Mouse (Mus musculus) kidney, embryonic 15.5 days (tissue): ENCODE results near the gene Sf3b4. TPM values are rescaled to one million over a fixed set of nuclear protein-coding genes. Genes with fewer than 3 reads are reported as not detected.

Experiments
- ATAC-seq: fragments of 200-750 bp; cut with Nextera tagmentation; replicated peaks from 2 replicates; pipeline ENCODE4 v1.8.0; 2017; ENCODE audit warnings: moderate TSS enrichment; ENCODE audit not compliant: low FRiP score
- H3K27ac ChIP-seq: fragments of 300-500 bp; sonication (generic); 2 replicates; pipeline ENCODE4 v1.5.1; 2015; ENCODE audit warnings: mild to moderate bottlenecking, inconsistent platforms
- H3K27me3 ChIP-seq: fragments of 300-500 bp; sonication (generic); 2 replicates; pipeline ENCODE4 v1.6.1; 2015; ENCODE audit warnings: inconsistent platforms
- H3K36me3 ChIP-seq: fragments of 300-500 bp; sonication (generic); 2 replicates; pipeline ENCODE4 v1.6.1; 2015; ENCODE audit warnings: inconsistent platforms
- H3K4me1 ChIP-seq: fragments of 300-500 bp; sonication (generic); 2 replicates; pipeline ENCODE4 v1.6.1; 2015; ENCODE audit warnings: inconsistent platforms
- H3K4me2 ChIP-seq: fragments of 300-500 bp; sonication (generic); 2 replicates; pipeline ENCODE4 v1.6.1; 2015; ENCODE audit warnings: moderate library complexity, mild to moderate bottlenecking, inconsistent platforms
- H3K4me3 ChIP-seq: fragments of 300-500 bp; sonication (generic); replicated peaks from 2 replicates; pipeline ENCODE4 v1.5.1; 2015; ENCODE audit warnings: mild to moderate bottlenecking, inconsistent platforms
- H3K9ac ChIP-seq: fragments of 300-500 bp; sonication (generic); 2 replicates; pipeline ENCODE4 v1.6.1; 2015; ENCODE audit warnings: mild to moderate bottlenecking, inconsistent platforms
- H3K9me3 ChIP-seq: fragments of 300-500 bp; sonication (generic); replicated peaks from 2 replicates; pipeline ENCODE4 v1.6.1; 2016; ENCODE audit warnings: inconsistent platforms
- WGBS: fragments of 180-500 bp; shearing (Covaris S2); methylation state at CpG from one replicate; pipeline ENCODE4 v1.1.7; 2015; ENCODE audit warnings: mixed read lengths; 5-methylcytosine and 5-hydroxymethylcytosine counted together
- polyA plus RNA-seq: library from polyadenylated mRNA; unstranded; fragments of >200 nt; fragmentation: Nextera tagmentation; extraction: Ambion mirVana; gene quantifications from 2 replicates; pipeline ENCODE4 v1.2.1, GENCODE M21; 2015

The Sf3b4 gene
- polyA plus RNA-seq: 184 and 193 TPM in 2 replicates

DNA sequence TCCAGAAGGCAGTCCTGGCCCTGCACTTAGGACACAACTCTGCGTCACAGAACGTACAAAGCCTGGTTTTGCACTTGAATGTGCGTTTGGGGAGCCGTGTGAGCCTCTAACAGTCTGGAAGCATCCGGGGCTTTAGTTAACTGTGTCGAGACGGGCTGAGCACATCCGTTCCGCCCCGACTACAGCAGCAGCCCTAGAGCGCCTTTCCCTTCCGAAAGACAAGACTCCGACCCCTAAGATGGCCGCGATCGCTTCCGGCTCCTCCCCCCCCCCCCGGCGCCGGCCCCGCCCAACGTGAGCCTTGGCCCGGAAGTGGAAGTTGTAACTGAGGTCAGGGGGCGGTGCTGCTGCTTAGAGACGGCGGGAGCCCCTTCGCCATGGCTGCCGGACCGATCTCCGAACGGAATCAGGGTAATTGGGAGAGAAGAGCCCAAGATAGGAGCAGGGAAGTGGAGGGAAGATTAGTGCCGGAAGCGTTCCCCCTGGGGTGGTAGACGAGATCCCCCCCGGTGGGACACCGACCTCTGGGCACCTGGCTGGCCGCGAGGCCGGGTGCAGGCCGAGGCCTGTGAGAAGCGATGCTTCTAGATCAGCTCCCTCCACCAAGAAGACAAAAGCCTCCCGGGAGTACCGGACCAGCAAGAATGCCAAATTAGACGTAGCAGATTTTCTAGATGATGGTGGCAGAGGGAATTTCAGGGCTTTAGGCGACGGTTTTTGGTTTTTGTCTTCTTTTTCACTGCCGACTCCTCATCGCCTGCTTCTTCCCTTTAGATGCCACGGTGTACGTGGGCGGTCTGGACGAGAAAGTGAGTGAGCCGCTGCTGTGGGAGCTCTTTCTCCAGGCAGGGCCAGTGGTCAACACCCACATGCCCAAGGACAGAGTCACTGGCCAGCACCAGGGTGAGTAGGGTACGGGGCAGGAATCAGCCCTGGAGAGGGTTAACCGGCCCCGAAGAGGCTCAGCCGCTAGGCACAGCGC lies at the start of gene Sf3b4:
TSS of gene Sf3b4 (plus strand) at position 136 of the 982 bp plus-strand sequence.
- peak; percentile 93 for ATAC-seq
- peaks cover 62% of the 10 kb centered on the region for H3K36me3 ChIP-seq
- H3K4me1 ChIP-seq: peaks cover 41% of the 10 kb centered on the region
- peak within 1 kb of the TSS; percentile 99 for H3K27ac ChIP-seq
- peak within 1 kb of the TSS; percentile 64 for H3K4me3 ChIP-seq
- peak within 1 kb of the TSS; percentile 84 for H3K4me2 ChIP-seq
- no peaks in the 10 kb centered on the region for H3K27me3 ChIP-seq
- no peaks in the 10 kb centered on the region for H3K9me3 ChIP-seq
- WGBS: under 1% methylated on average over 53 of the region's 58 CpGs
- peak within 1 kb of the TSS; percentile 82 for H3K9ac ChIP-seq

DNA sequence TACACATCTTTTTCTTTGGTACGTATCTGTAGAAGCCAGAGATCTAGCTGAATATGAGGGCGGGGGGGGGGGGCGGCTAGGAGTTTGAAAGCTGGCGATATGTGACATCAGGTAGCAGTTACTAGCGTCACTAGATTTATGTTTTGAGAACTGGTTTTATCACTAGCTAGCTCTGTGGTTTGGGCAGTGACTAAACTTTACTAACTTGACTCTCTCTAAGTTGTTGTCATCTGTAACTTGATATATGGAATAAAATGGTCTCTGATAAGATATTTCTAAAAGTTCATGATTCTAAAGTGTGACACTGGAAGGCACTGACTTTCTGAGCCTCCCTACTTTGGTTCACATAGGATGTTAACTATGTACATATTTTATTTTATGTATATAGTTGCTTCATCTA lies 47.9 kb upstream of the Sf3b4 start:
- no peaks in the 10 kb centered on the region for H3K27me3 ChIP-seq
- no peak overlapping the region for H3K4me2 ChIP-seq
- 88% methylated on average over 5 of the region's 5 CpGs for WGBS
- no peak for ATAC-seq
- H3K4me1 ChIP-seq: peaks cover 10% of the 10 kb centered on the region; the same call in 1 of the 2 replicates
- H3K4me3 ChIP-seq: no peak overlapping the region
- no peaks in the 10 kb centered on the region for H3K9me3 ChIP-seq
- no peaks in the 10 kb centered on the region for H3K36me3 ChIP-seq
- H3K9ac ChIP-seq: no peak overlapping the region
- no peak overlapping the region for H3K27ac ChIP-seq

DNA sequence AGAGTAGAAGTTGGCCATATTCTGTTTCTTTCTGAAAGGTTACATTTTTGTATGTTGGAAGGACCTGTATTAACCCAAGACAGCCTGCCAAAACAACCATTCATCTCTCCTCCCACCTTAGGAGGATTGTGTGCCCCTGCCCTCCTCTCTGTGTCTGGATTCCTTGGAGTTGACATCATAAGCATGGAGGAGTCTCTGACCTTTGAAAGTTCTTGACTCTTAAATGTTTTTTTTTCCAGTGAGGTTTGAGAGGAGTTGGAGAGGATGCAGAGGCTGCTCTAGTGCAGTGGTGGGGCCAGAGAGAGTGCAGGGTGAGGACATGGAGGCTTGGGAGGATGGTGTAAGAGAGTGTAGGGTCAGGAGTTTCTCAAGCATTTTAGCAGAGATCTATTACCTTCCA lies 44.0 kb upstream of the Sf3b4 start:
- Histone ChIP-seq H3K9ac (no peak overlapping the region), H3K4me1 (peaks cover 12% of the 10 kb centered on the region; the same call in 1 of the 2 replicates), H3K4me3 (no peak overlapping the region), H3K36me3 (no peaks in the 10 kb centered on the region), H3K27ac (peak overlapping the region; percentile 27; the same call in 1 of the 2 replicates), H3K27me3 (no peaks in the 10 kb centered on the region), H3K4me2 (no peak overlapping the region), H3K9me3 (no peaks in the 10 kb centered on the region)
- ATAC-seq: peak; percentile 77

DNA sequence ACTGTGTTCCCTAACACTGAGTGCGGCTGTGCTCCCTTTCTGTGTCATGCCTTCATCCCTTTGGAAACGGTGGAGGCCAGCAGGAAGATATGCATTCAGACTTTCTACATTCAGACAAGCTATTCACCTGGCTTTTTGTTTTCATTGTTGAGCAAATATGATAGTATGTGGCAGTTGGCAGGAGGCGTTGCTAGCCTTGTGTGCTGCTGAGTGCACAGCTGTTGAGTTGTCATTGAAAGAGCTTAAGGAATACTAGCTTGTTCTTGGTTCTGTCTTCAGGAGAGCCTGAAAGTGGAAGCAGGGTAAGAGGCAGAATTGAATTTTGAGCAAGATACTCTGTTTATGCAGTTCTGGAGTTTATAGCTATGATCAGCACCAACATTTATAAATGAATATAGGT lies 39.7 kb upstream of the Sf3b4 start:
- no peak overlapping the region for H3K27ac ChIP-seq
- H3K9ac ChIP-seq: no peak overlapping the region
- H3K4me2 ChIP-seq: no peak overlapping the region
- no peak overlapping the region for H3K4me3 ChIP-seq
- no peak for ATAC-seq
- no peaks in the 10 kb centered on the region for H3K9me3 ChIP-seq
- H3K27me3 ChIP-seq: no peaks in the 10 kb centered on the region
- H3K4me1 ChIP-seq: peaks cover 20% of the 10 kb centered on the region; the same call in 1 of the 2 replicates
- H3K36me3 ChIP-seq: peaks cover 16% of the 10 kb centered on the region
- 91% methylated on average over 3 of the region's 3 CpGs for WGBS

DNA sequence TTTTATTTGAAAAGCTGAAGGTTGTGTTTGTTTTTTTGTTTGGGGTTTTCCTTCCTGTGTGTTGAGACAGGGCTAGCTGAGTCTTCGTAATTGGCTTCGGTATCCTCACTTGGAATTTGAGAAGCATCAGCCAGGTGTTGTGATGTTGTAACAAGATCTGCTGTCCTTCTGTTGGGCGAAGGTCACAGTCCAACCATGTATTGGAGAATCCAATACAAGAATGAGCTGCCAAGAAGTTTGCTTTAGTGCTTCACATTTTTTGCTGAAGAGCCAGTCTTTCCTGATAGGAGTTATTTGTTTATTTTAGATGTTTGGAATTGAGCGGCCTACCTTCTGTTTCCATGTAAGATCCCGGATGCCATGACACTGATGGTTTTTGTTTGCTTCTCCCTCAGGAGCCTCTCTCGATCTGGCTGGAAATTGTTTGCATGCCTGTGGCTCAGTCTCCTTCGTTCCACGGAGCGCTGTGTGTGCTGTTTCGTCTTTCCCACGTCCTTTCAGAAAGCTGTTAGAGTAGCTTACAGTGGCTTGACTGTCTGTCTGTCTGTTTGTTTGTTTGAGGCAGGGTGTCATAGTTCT lies 38.7 kb upstream of the Sf3b4 start:
- Histone ChIP-seq H3K4me3 (no peak overlapping the region), H3K4me1 (peaks cover 16% of the 10 kb centered on the region; the same call in 1 of the 2 replicates), H3K9me3 (no peaks in the 10 kb centered on the region), H3K36me3 (peaks cover 20% of the 10 kb centered on the region), H3K27ac (no peak overlapping the region), H3K27me3 (no peaks in the 10 kb centered on the region), H3K4me2 (no peak overlapping the region), H3K9ac (no peak overlapping the region)
- no peak for ATAC-seq
- WGBS: 61% methylated on average over 11 of the region's 11 CpGs

DNA sequence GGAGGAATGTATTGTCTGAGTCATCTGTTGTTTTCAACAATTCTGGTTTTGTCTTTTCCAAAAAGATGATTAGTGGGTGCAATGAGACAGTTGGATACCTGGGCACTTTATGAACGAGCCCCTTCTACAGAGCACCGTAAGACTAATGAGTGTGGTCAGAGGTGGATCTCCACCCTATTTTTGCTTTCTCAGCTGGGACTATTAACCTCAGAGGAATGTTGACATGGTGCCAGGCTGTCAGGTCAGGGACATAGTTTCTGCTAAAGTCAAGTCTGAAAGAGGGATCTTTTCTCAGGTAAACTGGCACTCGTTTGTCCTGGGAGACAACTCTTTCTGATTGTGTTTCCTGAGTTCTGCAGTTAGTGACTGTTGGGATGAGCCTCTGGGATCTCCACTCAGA lies 37.1 kb upstream of the Sf3b4 start:
- WGBS: 65% methylated on average over 3 of the region's 3 CpGs
- Histone ChIP-seq H3K9ac (no peak overlapping the region), H3K27me3 (no peaks in the 10 kb centered on the region), H3K4me2 (no peak overlapping the region), H3K4me1 (0 out of 2 replicates have a peak, but pooled peaks cover 9% of the 10 kb centered on the region), H3K27ac (no peak overlapping the region), H3K36me3 (peaks cover 32% of the 10 kb centered on the region), H3K9me3 (no peaks in the 10 kb centered on the region), H3K4me3 (no peak overlapping the region)
- no peak for ATAC-seq

DNA sequence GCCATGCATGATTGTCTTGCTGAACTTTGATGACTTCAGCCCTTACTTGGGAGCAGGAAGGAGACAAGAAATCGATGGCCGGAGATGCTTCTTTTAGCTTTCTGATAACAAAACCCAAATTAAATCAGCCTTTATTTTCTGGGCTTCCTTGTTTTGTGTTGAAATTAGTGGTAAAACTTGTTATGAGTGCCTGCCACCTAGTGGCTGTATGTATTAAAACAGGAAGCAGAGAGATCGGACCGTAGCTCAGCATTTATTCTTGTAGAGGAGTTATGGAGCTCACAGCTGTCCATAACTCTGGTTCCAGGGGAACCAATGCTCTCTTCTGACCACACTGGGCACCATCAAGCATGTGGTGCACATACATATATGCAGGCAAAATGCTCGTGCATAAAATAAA lies 24.2 kb upstream of the Sf3b4 start:
- no peak overlapping the region for H3K9ac ChIP-seq
- H3K36me3 ChIP-seq: peaks cover 71% of the 10 kb centered on the region
- H3K27me3 ChIP-seq: no peaks in the 10 kb centered on the region
- 21% methylated on average over 5 of the region's 5 CpGs for WGBS
- no peak overlapping the region for H3K4me2 ChIP-seq
- H3K27ac ChIP-seq: no peak overlapping the region
- H3K4me1 ChIP-seq: no peaks in the 10 kb centered on the region
- no peak overlapping the region for H3K4me3 ChIP-seq
- H3K9me3 ChIP-seq: no peaks in the 10 kb centered on the region
- no peak for ATAC-seq

DNA sequence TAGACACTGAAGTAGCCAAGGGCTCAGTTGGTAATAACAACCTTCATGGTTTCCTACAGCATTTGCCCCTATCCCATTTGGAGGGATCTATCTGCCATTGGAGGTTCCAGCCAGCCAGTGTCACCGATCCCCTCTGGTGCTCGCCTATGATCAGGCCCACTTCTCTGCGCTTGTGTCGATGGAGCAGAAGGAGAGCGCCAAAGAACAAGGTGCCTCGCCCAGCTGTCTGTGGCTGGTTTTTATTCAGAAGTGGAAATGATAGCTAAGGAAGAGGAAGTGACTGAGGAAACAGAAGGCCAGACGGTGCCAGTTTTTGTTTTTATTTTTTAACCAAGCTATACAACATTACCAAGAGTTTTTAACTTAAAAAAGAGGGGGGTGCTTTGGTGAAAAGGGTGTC lies 20.3 kb upstream of the Sf3b4 start:
- no peak overlapping the region for H3K4me2 ChIP-seq
- H3K9me3 ChIP-seq: no peaks in the 10 kb centered on the region
- WGBS: 89% methylated on average over 7 of the region's 7 CpGs
- H3K4me1 ChIP-seq: no peaks in the 10 kb centered on the region
- no peak overlapping the region for H3K27ac ChIP-seq
- H3K27me3 ChIP-seq: no peaks in the 10 kb centered on the region
- no peak for ATAC-seq
- H3K36me3 ChIP-seq: peaks cover 72% of the 10 kb centered on the region
- no peak overlapping the region for H3K9ac ChIP-seq
- H3K4me3 ChIP-seq: no peak overlapping the region

DNA sequence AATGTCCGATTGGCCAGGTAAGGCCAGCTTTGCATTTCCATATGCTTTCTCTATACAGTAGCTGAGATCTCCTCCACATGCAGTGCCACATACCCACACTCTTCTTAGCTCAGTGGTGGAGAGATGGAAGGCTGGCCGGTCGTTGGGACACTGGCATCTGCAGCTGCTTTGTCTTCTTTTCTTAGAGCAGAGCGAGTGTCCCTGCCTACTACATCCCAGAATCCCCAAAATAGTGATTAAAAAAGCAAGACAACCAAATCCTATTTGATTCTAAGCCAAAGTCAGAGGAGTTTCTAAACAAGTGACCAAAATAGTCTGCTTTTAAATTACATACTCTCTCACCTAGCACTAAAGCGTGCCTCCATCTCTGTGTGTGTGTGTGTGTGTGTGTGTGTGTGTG lies 19.5 kb upstream of the Sf3b4 start:
- 94% methylated on average over 5 of the region's 5 CpGs for WGBS
- H3K36me3 ChIP-seq: peaks cover 72% of the 10 kb centered on the region

DNA sequence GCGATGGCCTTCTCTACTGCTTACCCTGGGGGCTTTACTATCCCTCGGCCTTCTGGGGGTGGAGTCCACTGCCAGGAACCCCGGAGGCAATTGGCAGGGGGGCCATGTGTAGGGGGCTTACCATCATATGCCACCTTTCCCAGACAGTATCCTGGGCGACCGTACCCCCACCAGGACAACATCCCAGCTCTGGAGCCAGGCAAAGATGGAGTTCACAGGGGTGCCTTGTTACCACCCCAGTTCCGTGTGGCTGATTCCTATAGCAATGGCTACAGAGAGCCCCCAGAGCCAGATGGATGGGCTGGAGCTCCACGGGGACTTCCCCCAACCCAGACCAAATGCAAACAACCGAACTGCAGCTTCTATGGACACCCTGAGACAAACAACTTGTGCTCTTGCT lies 16.6 kb upstream of the Sf3b4 start:
- peaks cover 57% of the 10 kb centered on the region for H3K36me3 ChIP-seq
- H3K4me1 ChIP-seq: peaks cover 14% of the 10 kb centered on the region
- ATAC-seq: no peak
- H3K9me3 ChIP-seq: no peaks in the 10 kb centered on the region
- 78% methylated on average over 8 of the region's 8 CpGs for WGBS
- no peak overlapping the region for H3K4me2 ChIP-seq
- no peaks in the 10 kb centered on the region for H3K27me3 ChIP-seq
- H3K4me3 ChIP-seq: no peak overlapping the region
- no peak overlapping the region for H3K27ac ChIP-seq
- H3K9ac ChIP-seq: no peak overlapping the region

More for the DNA sequence above, 19.5 kb upstream of the Sf3b4 start:
- ATAC-seq: no peak
- H3K4me3 ChIP-seq: no peak overlapping the region
- no peaks in the 10 kb centered on the region for H3K4me1 ChIP-seq
- H3K9ac ChIP-seq: no peak overlapping the region
- no peak overlapping the region for H3K4me2 ChIP-seq
- no peaks in the 10 kb centered on the region for H3K27me3 ChIP-seq
- no peak overlapping the region for H3K27ac ChIP-seq
- H3K9me3 ChIP-seq: no peaks in the 10 kb centered on the region

DNA sequence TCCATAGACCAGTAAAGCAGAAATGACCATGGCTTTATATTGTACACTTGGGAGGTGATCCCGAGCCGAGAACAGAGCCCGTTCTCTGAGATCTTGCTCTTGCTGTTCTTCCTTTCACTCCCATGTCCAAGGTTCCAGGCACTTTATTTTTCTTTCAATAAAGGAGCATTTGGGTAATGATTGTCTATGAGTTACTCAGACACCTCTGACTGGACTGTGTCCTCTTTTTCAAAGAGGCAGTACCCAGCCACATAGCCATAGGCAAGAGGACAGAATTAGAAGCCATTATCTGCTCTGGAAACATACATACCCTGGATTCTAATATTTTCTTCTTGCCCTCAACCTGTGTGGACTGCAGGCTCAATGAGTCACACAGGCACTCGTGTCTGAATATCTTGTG lies 12.3 kb upstream of the Sf3b4 start:
- Histone ChIP-seq H3K4me3 (no peak overlapping the region), H3K27ac (peak overlapping the region; percentile 94), H3K27me3 (no peaks in the 10 kb centered on the region), H3K36me3 (peaks cover 14% of the 10 kb centered on the region), H3K4me2 (peak overlapping the region; percentile 89), H3K4me1 (peaks cover 41% of the 10 kb centered on the region), H3K9ac (no peak overlapping the region), H3K9me3 (no peaks in the 10 kb centered on the region)
- no peak for ATAC-seq
- 72% methylated on average over 4 of the region's 4 CpGs for WGBS

DNA sequence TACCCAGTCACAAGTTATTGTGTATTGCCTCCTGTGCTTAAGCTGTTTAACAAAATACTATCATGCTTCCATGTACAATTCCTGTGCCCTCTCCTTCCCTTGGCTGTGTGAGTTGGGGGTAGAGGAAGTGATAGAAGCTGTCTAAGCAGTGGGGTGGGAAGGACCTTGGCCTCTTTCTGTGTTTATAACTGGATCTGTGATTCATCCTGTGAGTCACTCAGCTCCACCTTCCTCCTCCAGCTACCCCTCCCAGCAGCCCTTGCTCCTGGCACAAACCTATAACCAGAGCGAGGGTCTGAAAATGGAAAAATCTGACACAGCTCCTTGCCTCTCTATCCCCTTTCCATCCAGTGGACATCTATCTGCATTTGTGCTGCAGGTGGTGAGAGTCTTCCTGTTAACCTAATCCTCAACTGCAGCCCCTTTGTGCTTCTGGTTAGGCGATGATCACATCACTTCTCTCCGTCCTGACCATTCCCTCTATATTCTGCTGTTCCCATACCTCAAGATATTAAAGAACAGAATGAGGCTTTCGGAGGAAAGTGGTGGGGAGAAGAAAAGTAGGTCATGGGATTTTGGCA lies 11.8 kb upstream of the Sf3b4 start:
- Histone ChIP-seq H3K4me2 (peak overlapping the region; percentile 89), H3K27me3 (no peaks in the 10 kb centered on the region), H3K4me3 (peak overlapping the region; percentile 59), H3K27ac (peak overlapping the region; percentile 94), H3K4me1 (peaks cover 41% of the 10 kb centered on the region), H3K9me3 (no peaks in the 10 kb centered on the region), H3K36me3 (peaks cover 9% of the 10 kb centered on the region), H3K9ac (no peak overlapping the region)
- WGBS: 44% methylated on average over 4 of the region's 4 CpGs
- peak; percentile 64 for ATAC-seq
